Mouse (Mus musculus): ENCODE results near the gene Olfr638. TPM values are rescaled to one million over a fixed set of nuclear protein-coding genes. Genes with fewer than 3 reads are reported as not detected.

Olfr638 gene
- total RNA-seq (2023): not detected

GRCm38 (mm10) chr7:103998446-103998845 is at the start of gene Olfr638:
Gene Olfr638 (plus strand): TSS chr7:103998746.

GRCm38 (mm10) chr7:103970852-103971251 is 27.7 kb upstream of the Olfr638 start, which contains the start of gene Olfr635:
Gene Olfr635 (plus strand): TSS chr7:103971152.

DNA sequence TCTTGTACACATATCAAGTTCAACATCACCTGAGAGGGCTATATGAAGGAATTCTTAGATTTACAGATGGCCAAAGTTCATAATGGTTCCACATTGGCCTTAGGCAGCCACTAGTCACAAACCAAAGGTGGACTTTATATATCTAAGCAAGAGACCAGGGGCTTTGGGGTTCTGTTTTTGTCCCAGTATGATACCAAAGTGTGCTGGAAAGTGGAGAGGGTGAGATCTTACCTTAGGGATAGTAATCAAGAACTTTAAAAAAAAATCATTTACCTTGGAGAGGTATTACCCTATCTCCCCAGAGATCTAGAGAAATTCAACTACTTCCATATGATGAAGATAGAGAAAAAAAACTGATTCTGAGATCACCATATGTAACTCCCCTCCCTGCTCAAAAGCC is 18.7 kb downstream of the Olfr638 start, which contains the start of gene Olfr639:
Olfr639 (minus strand) TSS at position 101 of the 400 bp plus-strand sequence.

GRCm38 (mm10) chr7:104025473-104025872 is 26.9 kb downstream of the Olfr638 start, which contains the start of gene Olfr640:
Gene Olfr640 (minus strand): TSS chr7:104025573.

GRCm38 (mm10) chr7:104035145-104035544 is 36.6 kb downstream of the Olfr638 start, which contains the start of gene Olfr641:
Gene Olfr641 (plus strand): TSS chr7:104035445.

DNA sequence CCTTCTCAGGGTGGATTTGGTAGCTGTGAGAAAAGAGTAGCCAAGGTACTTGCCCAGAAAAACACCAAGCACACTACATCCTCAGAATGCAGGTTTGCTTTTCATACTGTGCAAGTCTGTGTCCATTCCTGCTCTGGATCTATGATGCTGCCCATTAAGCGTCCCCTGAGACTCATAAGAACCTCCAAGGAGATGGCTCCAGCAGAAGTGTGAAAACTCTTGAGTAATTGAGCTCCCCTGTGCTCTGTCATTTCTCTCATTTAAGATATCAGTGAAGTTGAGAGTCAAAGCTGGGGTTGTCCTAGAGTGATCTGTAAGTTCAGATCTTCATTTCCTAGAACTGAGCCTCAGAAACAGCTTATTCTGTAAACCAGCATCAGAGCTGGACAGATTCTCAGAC is 54.0 kb downstream of the Olfr638 start, which contains the start of gene Olfr642:
Olfr642 (minus strand) TSS at position 101 of the 400 bp plus-strand sequence.

Other genes with a start within 250 kb of the Olfr638 start
- not detected for gene Olfr630, start 241.4 kb upstream of the Olfr638 start, total RNA-seq (2023)
- not detected for gene Olfr69, start 227.2 kb upstream of the Olfr638 start, total RNA-seq (2023)
- gene Olfr68, start 219.0 kb upstream of the Olfr638 start, total RNA-seq (2023): not detected
- gene Olfr67, start 206.9 kb upstream of the Olfr638 start, total RNA-seq (2023): not detected
- gene Hbb-bt, start 184.8 kb upstream of the Olfr638 start, total RNA-seq (2023): 328 TPM
- 2,192 TPM for gene Hbb-bs, start 170.7 kb upstream of the Olfr638 start, total RNA-seq (2023)
- not detected for gene Hbb-bh2, start 158.2 kb upstream of the Olfr638 start, total RNA-seq (2023)
- not detected for gene Hbb-bh1, start 155.6 kb upstream of the Olfr638 start, total RNA-seq (2023)
- not detected for gene Hbb-y, start 145.5 kb upstream of the Olfr638 start, total RNA-seq (2023)
- gene Olfr66, start 112.5 kb upstream of the Olfr638 start, total RNA-seq (2023): not detected
- gene Olfr64, start 104.3 kb upstream of the Olfr638 start, total RNA-seq (2023): not detected
- not detected for gene Olfr65, start 95.3 kb upstream of the Olfr638 start, total RNA-seq (2023)
- not detected for gene Olfr631, start 69.9 kb upstream of the Olfr638 start, total RNA-seq (2023)
- not detected for gene Olfr632, start 64.4 kb upstream of the Olfr638 start, total RNA-seq (2023)
- gene Olfr633, start 54.3 kb upstream of the Olfr638 start, total RNA-seq (2023): not detected
- gene Olfr635, start 27.6 kb upstream of the Olfr638 start, total RNA-seq (2023): not detected
- gene Olfr639, start 18.6 kb downstream of the Olfr638 start, total RNA-seq (2023): not detected
- gene Olfr640, start 26.8 kb downstream of the Olfr638 start, total RNA-seq (2023): not detected
- not detected for gene Olfr641, start 36.7 kb downstream of the Olfr638 start, total RNA-seq (2023)
- gene Olfr642, start 53.9 kb downstream of the Olfr638 start, total RNA-seq (2023): not detected
- gene 4930516K23Rik, start 62.7 kb downstream of the Olfr638 start, total RNA-seq (2023): not detected
- not detected for gene Olfr644, start 73.1 kb downstream of the Olfr638 start, total RNA-seq (2023)
- not detected for gene Olfr645, start 86.7 kb downstream of the Olfr638 start, total RNA-seq (2023)
- gene Olfr646, start 106.1 kb downstream of the Olfr638 start, total RNA-seq (2023): not detected
- not detected for gene Ubqln5, start 131.1 kb downstream of the Olfr638 start, total RNA-seq (2023)
- gene Olfr643, start 138.7 kb downstream of the Olfr638 start, total RNA-seq (2023): not detected
- not detected for gene Ubqln3, start 144.5 kb downstream of the Olfr638 start, total RNA-seq (2023)
- gene Ubqlnl, start 151.8 kb downstream of the Olfr638 start, total RNA-seq (2023): not detected
- gene Olfm5, start 166.1 kb downstream of the Olfr638 start, total RNA-seq (2023): not detected
- not detected for gene Olfr648, start 184.6 kb downstream of the Olfr638 start, total RNA-seq (2023)
- gene Olfr649, start 197.2 kb downstream of the Olfr638 start, total RNA-seq (2023): not detected
- gene Trim6, start 220.0 kb downstream of the Olfr638 start, total RNA-seq (2023): not detected
- gene Trim34a, start 245.7 kb downstream of the Olfr638 start, total RNA-seq (2023): 28.4 TPM